Mouse (Mus musculus) megakaryocyte, adult 5-6 weeks (primary cell): ENCODE results near the gene Pom121. TPM values are rescaled to one million over a fixed set of nuclear protein-coding genes. Genes with fewer than 3 reads are reported as not detected.
A peak's percentile ranks its signal among the peaks of the same experiment; 100 is the strongest.

Experiments
- ATAC-seq: 2 replicates; pipeline ENCODE4 v1.8.0; 2016; ENCODE audit warnings: mild to moderate bottlenecking, inconsistent platforms; ENCODE audit not compliant: poor library complexity, severe bottlenecking
- total RNA-seq, 2 experiments: library from RNA; stranded (forward) in 1 of 2; stranded (reverse) in 1 of 2; fragments of 153-499, 151-499 nt in 1 of 2; fragments of 221-1000, 200-1000 nt in 1 of 2; gene quantifications; 2 replicates each; pipeline versions ENCODE4 v1.2.3 to v1.2.4; 2015 to 2017

Pom121 gene
- total RNA-seq (2015) (35.4 and 37.3 TPM in 2 replicates), total RNA-seq (2017) (5.2 and 7.4 TPM in 2 replicates)

GRCm38 (mm10) chr5:135394004-135394823, at the start of gene Pom121:
Pom121 (minus strand) TSS chr5:135394546.
- ATAC-seq, result peak; percentile 94

GRCm38 (mm10) chr5:135442430-135442829, 48.1 kb upstream of the Pom121 start:
- no peak for ATAC-seq

GRCm38 (mm10) chr5:135435039-135435438, 40.7 kb upstream of the Pom121 start:
- ATAC-seq, result no peak

GRCm38 (mm10) chr5:135433861-135434260, 39.5 kb upstream of the Pom121 start:
- ATAC-seq, result no peak

GRCm38 (mm10) chr5:135431111-135431510, 36.8 kb upstream of the Pom121 start:
- no peak for ATAC-seq

GRCm38 (mm10) chr5:135428786-135429185, 34.4 kb upstream of the Pom121 start:
- no peak for ATAC-seq

- ATAC-seq, result no peak
These were observed 15.9 kb upstream of the Pom121 start for GRCm38 (mm10) chr5:135410266-135410665.

- ATAC-seq, result no peak
These were observed 13.8 kb upstream of the Pom121 start for GRCm38 (mm10) chr5:135408114-135408513.

- ATAC-seq, result no peak
These were observed 11.1 kb upstream of the Pom121 start for GRCm38 (mm10) chr5:135405437-135405836.

GRCm38 (mm10) chr5:135404623-135405022, 10.3 kb upstream of the Pom121 start:
- ATAC-seq, result no peak

GRCm38 (mm10) chr5:135400244-135400643, 5.9 kb upstream of the Pom121 start:
- peak; percentile 89 for ATAC-seq

- no peak for ATAC-seq
These were observed 5.0 kb upstream of the Pom121 start for GRCm38 (mm10) chr5:135399382-135399781.

- ATAC-seq, result peak; percentile 50
These were observed 1.5 kb upstream of the Pom121 start for GRCm38 (mm10) chr5:135395826-135396225.

GRCm38 (mm10) chr5:135383771-135384170, 10.6 kb downstream of the Pom121 start:
- no peak for ATAC-seq

GRCm38 (mm10) chr5:135382746-135383145, 11.6 kb downstream of the Pom121 start:
- no peak for ATAC-seq

GRCm38 (mm10) chr5:135381356-135381925, 12.9 kb downstream of the Pom121 start:
- ATAC-seq, result no peak

- ATAC-seq, result no peak
These were observed 13.7 kb downstream of the Pom121 start for GRCm38 (mm10) chr5:135380681-135381080.

GRCm38 (mm10) chr5:135376341-135376740, 18.0 kb downstream of the Pom121 start:
- no peak for ATAC-seq

- ATAC-seq, result no peak
These were observed 19.2 kb downstream of the Pom121 start for GRCm38 (mm10) chr5:135375167-135375566.

GRCm38 (mm10) chr5:135373601-135374000, 20.7 kb downstream of the Pom121 start:
- ATAC-seq, result no peak

- ATAC-seq, result no peak
These were observed 23.2 kb downstream of the Pom121 start for GRCm38 (mm10) chr5:135371195-135371594.
